Mouse (Mus musculus): ENCODE data around the gene Gnai2. TPM values are rescaled to one million over a fixed set of nuclear protein-coding genes. Genes with fewer than 3 reads are reported as not detected.

Gene Gnai2
- polyA plus RNA-seq, 1 experiment from 2014 or later = 144 TPM

DNA sequence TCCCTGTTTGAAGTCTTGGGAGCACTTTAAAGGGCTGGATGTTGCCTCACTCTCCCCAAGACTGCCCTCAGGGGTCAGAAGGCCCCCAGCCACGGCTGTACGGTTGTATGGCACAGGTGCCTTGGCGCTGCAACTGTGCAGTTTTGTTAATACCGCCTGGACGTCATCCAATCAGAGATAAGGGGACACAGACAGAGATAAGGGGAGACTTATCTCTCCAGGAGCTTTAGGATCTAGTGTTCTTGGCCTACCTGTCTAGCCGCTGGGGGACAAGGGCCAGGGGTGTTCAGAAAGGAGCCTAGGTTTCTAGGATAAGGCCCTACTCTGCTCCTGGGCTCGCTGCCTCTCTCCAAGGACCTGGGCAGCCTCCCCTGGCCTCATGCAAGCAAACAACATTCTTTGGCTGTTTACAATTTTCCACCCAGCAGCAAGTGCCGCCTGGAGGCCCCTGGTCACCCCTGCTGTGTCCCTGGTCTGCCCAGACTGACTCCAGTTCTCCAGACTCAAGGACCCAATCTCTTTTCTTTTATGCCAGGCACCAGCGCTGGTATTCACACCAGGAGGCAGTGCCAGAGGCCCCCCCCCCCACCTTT, 27.4 kb downstream of the Gnai2 start:
- Histone ChIP-seq H3K4me1 (replicated peaks) (peaks cover 61% of the 10 kb centered on the region), H3K27ac (no peak overlapping the region), H3K27me3 (peaks cover 27% of the 10 kb centered on the region), H3K36me3 (no peaks in the 10 kb centered on the region), H3K9me3 (replicated peaks) (no peaks in the 10 kb centered on the region), H3K4me2 (no peak overlapping the region), H3K4me3 (replicated peaks) (no peak overlapping the region), H3K9ac (no peak overlapping the region)
- ATAC-seq (ENCODE audit: low read depth) (no peak), DNase-seq (no peak)
- 47% methylated on average over 9 of the region's 9 CpGs for WGBS (ENCODE audit: insufficient replicate concordance)

DNA sequence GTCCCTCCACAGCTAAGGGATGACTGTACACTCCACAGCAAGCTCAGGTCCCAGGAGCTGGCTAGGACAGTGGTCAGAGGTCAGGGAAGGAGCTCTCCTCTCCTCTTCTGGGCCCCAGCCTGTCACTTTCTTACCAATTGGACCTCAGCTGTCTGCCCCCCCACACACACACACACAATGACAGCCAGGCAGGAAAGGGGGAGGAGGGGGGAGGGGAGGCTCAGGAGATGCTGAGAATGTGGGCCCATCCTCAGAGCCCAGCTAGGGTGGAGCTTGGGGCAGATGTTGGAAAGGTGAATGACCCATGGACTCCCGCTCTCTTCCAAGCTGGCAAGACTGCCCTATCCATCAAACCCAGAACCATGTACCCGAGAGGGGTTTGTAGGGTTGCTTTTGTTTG, 28.1 kb downstream of the Gnai2 start:
- WGBS (ENCODE audit: insufficient replicate concordance) = 65% methylated on average over 2 of the region's 2 CpGs
- H3K27me3 ChIP-seq = peaks cover 27% of the 10 kb centered on the region
- H3K27ac ChIP-seq = no peak overlapping the region
- no peak overlapping the region; the same call in 1 of the 2 replicates for H3K9ac ChIP-seq
- no peak overlapping the region for H3K4me2 ChIP-seq
- peaks cover 64% of the 10 kb centered on the region for H3K4me1 ChIP-seq (replicated peaks)
- ATAC-seq (ENCODE audit: low read depth) (no peak), DNase-seq (no peak)
- H3K9me3 ChIP-seq (replicated peaks) = no peaks in the 10 kb centered on the region
- H3K36me3 ChIP-seq = no peaks in the 10 kb centered on the region
- no peak overlapping the region for H3K4me3 ChIP-seq (replicated peaks)

DNA sequence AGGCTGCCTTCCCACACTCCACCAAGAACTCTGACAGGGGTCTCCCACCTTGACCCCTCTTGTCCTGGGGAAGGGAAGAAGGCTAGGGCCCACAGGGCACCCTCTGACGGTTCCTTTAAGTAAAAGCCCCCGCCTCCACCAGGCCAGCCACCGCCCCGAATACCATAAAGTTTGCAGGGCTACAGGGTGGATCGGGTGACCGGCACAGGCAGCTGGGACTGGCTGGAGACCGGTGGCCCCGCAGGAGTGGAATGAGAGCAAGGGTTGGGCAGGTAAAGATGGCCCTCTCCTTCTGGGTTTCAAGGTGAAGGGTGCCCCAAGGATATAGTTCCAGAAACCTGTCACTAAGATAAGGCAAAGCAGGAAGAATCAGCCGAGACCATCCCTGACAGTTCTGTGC, 28.6 kb downstream of the Gnai2 start:
- no peak overlapping the region; the same call in 1 of the 2 replicates for H3K9ac ChIP-seq
- no peaks in the 10 kb centered on the region for H3K9me3 ChIP-seq (replicated peaks)
- no peak overlapping the region for H3K27ac ChIP-seq
- no peak overlapping the region for H3K4me3 ChIP-seq (replicated peaks)
- no peak overlapping the region for H3K4me2 ChIP-seq
- no peaks in the 10 kb centered on the region for H3K36me3 ChIP-seq
- DNase-seq (no peak), ATAC-seq (ENCODE audit: low read depth) (no peak)
- 42% methylated on average over 9 of the region's 9 CpGs for WGBS (ENCODE audit: insufficient replicate concordance)
- peaks cover 27% of the 10 kb centered on the region for H3K27me3 ChIP-seq
- peaks cover 59% of the 10 kb centered on the region for H3K4me1 ChIP-seq (replicated peaks)

GRCm38 (mm10) chr9:107605041-107605661, 30.0 kb downstream of the Gnai2 start:
- H3K27me3 ChIP-seq = peaks cover 39% of the 10 kb centered on the region
- 0 out of 2 replicates have a peak, but pooled peaks have one; percentile 25 for ATAC-seq (ENCODE audit: low read depth)
- no peaks in the 10 kb centered on the region for H3K9me3 ChIP-seq (replicated peaks)
- peaks cover 55% of the 10 kb centered on the region for H3K4me1 ChIP-seq (replicated peaks)
- no peak for DNase-seq
- WGBS (ENCODE audit: insufficient replicate concordance) = 39% methylated on average over 23 of the region's 23 CpGs
- H3K4me3 ChIP-seq (replicated peaks) = no peak overlapping the region
- H3K36me3 ChIP-seq = no peaks in the 10 kb centered on the region
- no peak overlapping the region for H3K4me2 ChIP-seq
- no peak overlapping the region for H3K9ac ChIP-seq
- H3K27ac ChIP-seq = no peak overlapping the region

- Histone ChIP-seq H3K4me1 (replicated peaks) (peaks cover 61% of the 10 kb centered on the region), H3K27ac (no peak overlapping the region), H3K4me3 (replicated peaks) (no peak overlapping the region), H3K27me3 (peaks cover 58% of the 10 kb centered on the region), H3K9ac (no peak overlapping the region), H3K36me3 (no peaks in the 10 kb centered on the region), H3K9me3 (replicated peaks) (no peaks in the 10 kb centered on the region), H3K4me2 (no peak overlapping the region)
- ATAC-seq (ENCODE audit: low read depth) = no peak
- DNase-seq = no peak
- WGBS (ENCODE audit: insufficient replicate concordance) = 58% methylated on average over 6 of the region's 6 CpGs
Observed at GRCm38 (mm10) chr9:107603251-107603650, 31.9 kb downstream of the Gnai2 start.

DNA sequence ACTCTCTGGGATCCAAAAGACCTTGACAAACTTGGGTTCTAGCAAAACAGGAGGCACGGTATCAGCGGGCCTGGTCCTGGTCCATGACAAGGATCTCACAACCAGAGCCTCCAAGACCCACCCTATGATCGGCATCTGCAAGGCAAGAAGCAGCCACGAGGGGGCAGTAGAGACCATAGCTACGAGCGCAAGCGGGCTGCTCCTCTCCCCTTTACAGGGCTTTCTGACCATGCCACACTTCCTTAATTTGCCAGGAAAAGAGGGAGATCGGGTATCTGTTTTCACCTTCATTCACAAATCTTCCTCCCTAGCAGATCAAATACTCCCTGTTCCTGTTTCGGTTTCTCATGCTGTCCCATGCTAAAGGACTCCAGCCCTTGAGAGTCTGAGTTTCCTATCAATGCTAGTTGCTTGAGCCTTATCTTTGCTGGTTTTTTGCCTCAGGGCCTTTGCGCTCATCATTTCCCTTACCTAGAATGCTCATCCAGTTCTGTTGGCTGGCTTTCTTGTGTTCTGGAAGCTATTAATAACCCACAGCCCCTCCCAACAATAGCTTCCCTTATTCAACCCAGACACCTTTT, 33.0 kb downstream of the Gnai2 start:
- H3K36me3 ChIP-seq = no peaks in the 10 kb centered on the region
- peak overlapping the region; percentile 46 for H3K4me2 ChIP-seq
- peaks cover 58% of the 10 kb centered on the region for H3K27me3 ChIP-seq
- H3K4me1 ChIP-seq (replicated peaks) = peaks cover 59% of the 10 kb centered on the region
- H3K9ac ChIP-seq = peak overlapping the region; percentile 31; the same call in 1 of the 2 replicates
- no peak overlapping the region for H3K27ac ChIP-seq
- ATAC-seq (ENCODE audit: low read depth) (peak; percentile 59), DNase-seq (peak; percentile 81)
- peak overlapping the region; percentile 9; the same call in 1 of the 2 replicates for H3K4me3 ChIP-seq (replicated peaks)
- no peaks in the 10 kb centered on the region for H3K9me3 ChIP-seq (replicated peaks)
- under 1% methylated on average over 10 of the region's 10 CpGs for WGBS (ENCODE audit: insufficient replicate concordance)

DNA sequence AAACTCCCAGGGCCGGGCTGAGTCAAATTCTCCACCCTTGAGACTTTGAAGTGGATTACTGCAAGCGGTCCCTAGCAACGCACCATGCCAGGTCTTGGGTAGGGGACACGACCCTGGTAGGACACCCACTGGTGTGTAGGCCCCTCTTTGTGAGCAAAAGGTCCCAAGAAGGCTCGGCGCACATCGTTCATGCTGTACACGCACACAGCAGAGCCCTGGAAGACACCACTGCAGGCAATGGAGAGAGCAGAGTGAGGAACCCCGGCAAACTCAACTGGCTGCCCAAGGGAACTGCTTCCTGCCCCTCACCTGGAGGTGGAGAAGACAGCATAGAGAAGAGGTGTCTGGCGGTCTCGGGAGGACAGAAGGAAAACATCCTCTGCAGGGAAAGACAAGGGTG, 33.9 kb downstream of the Gnai2 start:
- no peak overlapping the region for H3K4me2 ChIP-seq
- no peaks in the 10 kb centered on the region for H3K36me3 ChIP-seq
- no peak overlapping the region for H3K9ac ChIP-seq
- DNase-seq (no peak), ATAC-seq (ENCODE audit: low read depth) (no peak)
- H3K9me3 ChIP-seq (replicated peaks) = no peaks in the 10 kb centered on the region
- H3K27ac ChIP-seq = no peak overlapping the region
- H3K4me1 ChIP-seq (replicated peaks) = peaks cover 59% of the 10 kb centered on the region
- H3K4me3 ChIP-seq (replicated peaks) = no peak overlapping the region
- 70% methylated on average over 11 of the region's 11 CpGs for WGBS (ENCODE audit: insufficient replicate concordance)
- H3K27me3 ChIP-seq = peaks cover 51% of the 10 kb centered on the region

- Histone ChIP-seq H3K9ac (no peak overlapping the region), H3K27me3 (peaks cover 45% of the 10 kb centered on the region), H3K4me3 (replicated peaks) (no peak overlapping the region), H3K36me3 (peaks cover 4% of the 10 kb centered on the region; the same call in 1 of the 2 replicates), H3K27ac (no peak overlapping the region), H3K4me1 (replicated peaks) (peaks cover 59% of the 10 kb centered on the region), H3K4me2 (no peak overlapping the region), H3K9me3 (replicated peaks) (no peaks in the 10 kb centered on the region)
- ATAC-seq (ENCODE audit: low read depth) (no peak), DNase-seq (no peak)
- WGBS (ENCODE audit: insufficient replicate concordance) = 61% methylated on average over 12 of the region's 12 CpGs
Observed at GRCm38 (mm10) chr9:107600745-107601144, 34.4 kb downstream of the Gnai2 start.

DNA sequence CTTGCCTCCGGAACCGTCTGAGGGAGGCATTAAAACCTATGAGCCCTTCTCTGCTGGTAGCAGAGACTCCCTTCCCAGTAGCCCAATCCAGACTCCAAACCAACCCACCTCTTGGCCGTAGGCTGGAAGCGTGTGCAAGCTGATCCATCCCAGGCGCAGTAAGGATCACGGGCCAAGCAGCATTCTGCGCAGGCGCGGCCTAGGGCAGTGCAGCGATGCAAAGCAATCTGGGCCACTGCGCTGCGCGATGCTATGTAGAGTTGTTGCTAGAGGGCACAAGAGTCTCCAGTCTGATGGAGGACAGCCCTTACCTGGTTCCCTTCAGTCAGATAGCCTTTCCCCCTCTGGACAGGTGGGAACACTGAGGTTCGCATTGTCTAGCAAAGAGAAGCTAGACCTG, 35.3 kb downstream of the Gnai2 start:
- peaks cover 52% of the 10 kb centered on the region for H3K4me1 ChIP-seq (replicated peaks)
- no peak overlapping the region for H3K27ac ChIP-seq
- H3K4me3 ChIP-seq (replicated peaks) = no peak overlapping the region
- no peaks in the 10 kb centered on the region for H3K9me3 ChIP-seq (replicated peaks)
- peaks cover 9% of the 10 kb centered on the region for H3K36me3 ChIP-seq
- H3K9ac ChIP-seq = no peak overlapping the region
- peaks cover 42% of the 10 kb centered on the region for H3K27me3 ChIP-seq
- H3K4me2 ChIP-seq = no peak overlapping the region
- ATAC-seq (ENCODE audit: low read depth) (no peak), DNase-seq (no peak)
- WGBS (ENCODE audit: insufficient replicate concordance) = 61% methylated on average over 14 of the region's 14 CpGs

- Histone ChIP-seq H3K9me3 (replicated peaks) (no peaks in the 10 kb centered on the region), H3K4me1 (replicated peaks) (peaks cover 49% of the 10 kb centered on the region), H3K27ac (no peak overlapping the region), H3K4me2 (no peak overlapping the region), H3K9ac (no peak overlapping the region), H3K36me3 (peaks cover 13% of the 10 kb centered on the region), H3K27me3 (peaks cover 42% of the 10 kb centered on the region), H3K4me3 (replicated peaks) (no peak overlapping the region)
- ATAC-seq (ENCODE audit: low read depth) (no peak), DNase-seq (no peak)
- 76% methylated on average over 9 of the region's 9 CpGs for WGBS (ENCODE audit: insufficient replicate concordance)
Observed at GRCm38 (mm10) chr9:107599433-107599832, 35.7 kb downstream of the Gnai2 start.

- no peak for DNase-seq
- Histone ChIP-seq H3K27ac (no peak overlapping the region), H3K9ac (no peak overlapping the region)
Observed at GRCm38 (mm10) chr9:107598385-107598784, 36.8 kb downstream of the Gnai2 start.

More at GRCm38 (mm10) chr9:107598385-107598784, 36.8 kb downstream of the Gnai2 start:
- H3K27me3 ChIP-seq = peaks cover 34% of the 10 kb centered on the region
- ATAC-seq (ENCODE audit: low read depth) = no peak
- H3K4me1 ChIP-seq (replicated peaks) = peaks cover 53% of the 10 kb centered on the region
- no peaks in the 10 kb centered on the region for H3K9me3 ChIP-seq (replicated peaks)
- H3K4me2 ChIP-seq = no peak overlapping the region
- peaks cover 23% of the 10 kb centered on the region for H3K36me3 ChIP-seq
- no peak overlapping the region for H3K4me3 ChIP-seq (replicated peaks)
- 61% methylated on average over 5 of the region's 5 CpGs for WGBS (ENCODE audit: insufficient replicate concordance)
